Mouse (Mus musculus): ENCODE data around the gene Tmcc1. TPM values are rescaled to one million over a fixed set of nuclear protein-coding genes. Genes with fewer than 3 reads are reported as not detected.
"Not testable (repeated sequence)": the region's sequence is repeated elsewhere in the genome, so short reads cannot be mapped to it uniquely, and the experiment has no call there.

Gene Tmcc1
- 30.2 and 33.2 TPM in 2 replicates for polyA plus RNA-seq (2016; fragmentation: Nextera tagmentation; extraction: Ambion mirVana)

DNA sequence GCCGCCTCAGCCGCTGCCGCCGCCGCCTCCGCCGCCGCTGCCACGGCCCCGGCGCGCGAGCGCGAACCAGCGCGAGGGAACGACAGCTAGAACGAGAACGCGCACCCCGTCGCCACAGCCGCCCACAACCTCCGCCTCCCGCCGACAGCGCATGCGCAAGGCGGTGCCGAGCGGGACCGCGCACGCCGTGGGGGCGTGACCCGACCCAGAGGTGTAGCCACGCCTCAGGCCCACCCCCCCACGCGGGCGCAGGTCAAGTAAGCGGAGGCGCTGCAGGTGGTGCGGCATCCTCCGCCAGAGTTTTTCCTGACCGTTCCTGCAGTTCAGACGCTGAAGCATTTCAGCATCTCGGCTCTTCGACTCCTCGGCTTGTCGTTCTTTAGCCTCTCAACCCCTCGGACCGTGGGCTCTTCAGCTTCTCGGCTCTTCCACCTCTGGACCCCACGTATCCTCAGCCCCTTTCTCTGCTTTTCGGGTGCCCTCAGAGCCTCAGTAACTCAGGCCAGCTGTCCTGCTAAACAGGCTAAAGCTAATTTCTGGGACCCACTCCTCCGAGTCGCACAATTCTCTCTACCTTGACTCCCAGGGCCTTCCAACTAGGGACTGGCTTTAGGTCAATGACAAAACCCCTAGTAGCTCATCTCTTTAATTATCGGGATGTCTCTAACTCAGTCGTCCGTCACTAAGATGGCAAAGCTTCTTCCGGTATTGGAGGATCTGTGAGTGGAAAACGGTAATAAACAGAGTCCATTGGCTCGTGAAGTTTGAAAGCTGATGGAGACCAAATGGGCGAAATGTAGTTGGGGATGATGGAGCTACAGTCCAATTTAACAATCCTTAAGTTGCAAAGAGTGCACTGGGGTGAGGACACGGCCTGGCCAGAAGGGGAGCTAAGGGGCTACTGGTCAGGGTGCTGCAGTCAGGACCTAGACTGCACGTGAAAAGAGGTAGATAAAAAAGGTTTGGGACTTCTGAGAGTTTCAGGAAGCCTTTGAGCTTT lies at the start of gene Tmcc1:
Gene Tmcc1, minus strand, starts transcription at position 93 of the 1,000 bp plus-strand sequence.
- H3K4me3 ChIP-seq (replicated peaks): peak within 1 kb of the TSS; percentile 90
- H3K36me3 ChIP-seq (replicated peaks): no peaks in the 10 kb centered on the region
- peaks cover 28% of the 10 kb centered on the region for H3K4me1 ChIP-seq
- no peaks in the 10 kb centered on the region for H3K9me3 ChIP-seq
- H3K4me2 ChIP-seq: peak within 1 kb of the TSS; percentile 73
- WGBS: under 1% methylated on average over 54 of the region's 68 CpGs
- peaks cover 8% of the 10 kb centered on the region; the same call in 1 of the 2 replicates for H3K27me3 ChIP-seq
- peak within 1 kb of the TSS; percentile 91 for H3K9ac ChIP-seq
- ATAC-seq (ENCODE audit: low FRiP score): peak; percentile 93
- peak within 1 kb of the TSS; percentile 87 for H3K27ac ChIP-seq

GRCm38 (mm10) chr6:116240371-116240770 lies 47.1 kb upstream of the Tmcc1 start:
- Histone ChIP-seq H3K27me3 (no peaks in the 10 kb centered on the region), H3K9ac (no peak overlapping the region), H3K27ac (no peak overlapping the region), H3K36me3 (replicated peaks) (peaks cover 69% of the 10 kb centered on the region), H3K9me3 (no peaks in the 10 kb centered on the region), H3K4me3 (replicated peaks) (no peak overlapping the region), H3K4me1 (no peaks in the 10 kb centered on the region), H3K4me2 (no peak overlapping the region)
- ATAC-seq (ENCODE audit: low FRiP score): no peak
- 87% methylated on average over 2 of the region's 2 CpGs for WGBS

- ATAC-seq (ENCODE audit: low FRiP score): no peak
Measured at GRCm38 (mm10) chr6:116238083-116238482, 44.8 kb upstream of the Tmcc1 start.

GRCm38 (mm10) chr6:116235336-116235735 lies 42.0 kb upstream of the Tmcc1 start:
- no peaks in the 10 kb centered on the region for H3K9me3 ChIP-seq
- no peaks in the 10 kb centered on the region for H3K4me1 ChIP-seq
- H3K36me3 ChIP-seq (replicated peaks): peaks cover 67% of the 10 kb centered on the region
- no peak overlapping the region for H3K4me3 ChIP-seq (replicated peaks)
- WGBS: 94% methylated on average over 5 of the region's 5 CpGs
- H3K27ac ChIP-seq: no peak overlapping the region
- H3K27me3 ChIP-seq: no peaks in the 10 kb centered on the region
- no peak overlapping the region for H3K9ac ChIP-seq
- H3K4me2 ChIP-seq: no peak overlapping the region
- ATAC-seq (ENCODE audit: low FRiP score): no peak

More at GRCm38 (mm10) chr6:116238083-116238482, 44.8 kb upstream of the Tmcc1 start:
- no peak overlapping the region for H3K4me3 ChIP-seq (replicated peaks)
- H3K4me2 ChIP-seq: no peak overlapping the region
- H3K27ac ChIP-seq: no peak overlapping the region
- H3K27me3 ChIP-seq: no peaks in the 10 kb centered on the region
- no peaks in the 10 kb centered on the region for H3K9me3 ChIP-seq
- H3K4me1 ChIP-seq: no peaks in the 10 kb centered on the region
- H3K36me3 ChIP-seq (replicated peaks): peaks cover 60% of the 10 kb centered on the region
- no peak overlapping the region for H3K9ac ChIP-seq
- 88% methylated on average over 5 of the region's 5 CpGs for WGBS

DNA sequence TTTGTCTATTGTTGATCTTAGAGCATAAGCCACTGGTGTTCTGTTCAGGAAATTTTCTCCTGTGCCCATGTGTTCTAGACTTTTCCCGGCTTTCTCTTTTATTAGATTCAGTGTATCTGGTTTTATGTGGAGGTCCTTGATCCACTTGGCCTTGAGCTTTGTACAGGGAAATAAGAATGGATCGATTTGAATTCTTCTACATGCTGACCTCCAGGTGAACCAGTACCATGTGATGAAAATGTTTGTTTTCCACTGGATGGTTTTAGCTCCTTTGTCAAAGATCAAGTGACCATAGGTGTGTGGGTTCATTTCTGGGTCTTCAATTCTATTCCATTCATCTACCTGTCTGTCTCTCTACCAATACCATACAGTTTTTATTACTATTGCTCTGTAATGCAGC lies 41.5 kb upstream of the Tmcc1 start:
- not testable (repeated sequence) for H3K9me3 ChIP-seq; H3K4me3 ChIP-seq (replicated peaks); H3K9ac ChIP-seq; H3K27ac ChIP-seq; H3K4me1 ChIP-seq; H3K27me3 ChIP-seq; H3K4me2 ChIP-seq; ATAC-seq (ENCODE audit: low FRiP score)
- H3K36me3 ChIP-seq (replicated peaks): peaks cover 65% of the 10 kb centered on the region
- WGBS: 87% methylated on average over 2 of the region's 2 CpGs

DNA sequence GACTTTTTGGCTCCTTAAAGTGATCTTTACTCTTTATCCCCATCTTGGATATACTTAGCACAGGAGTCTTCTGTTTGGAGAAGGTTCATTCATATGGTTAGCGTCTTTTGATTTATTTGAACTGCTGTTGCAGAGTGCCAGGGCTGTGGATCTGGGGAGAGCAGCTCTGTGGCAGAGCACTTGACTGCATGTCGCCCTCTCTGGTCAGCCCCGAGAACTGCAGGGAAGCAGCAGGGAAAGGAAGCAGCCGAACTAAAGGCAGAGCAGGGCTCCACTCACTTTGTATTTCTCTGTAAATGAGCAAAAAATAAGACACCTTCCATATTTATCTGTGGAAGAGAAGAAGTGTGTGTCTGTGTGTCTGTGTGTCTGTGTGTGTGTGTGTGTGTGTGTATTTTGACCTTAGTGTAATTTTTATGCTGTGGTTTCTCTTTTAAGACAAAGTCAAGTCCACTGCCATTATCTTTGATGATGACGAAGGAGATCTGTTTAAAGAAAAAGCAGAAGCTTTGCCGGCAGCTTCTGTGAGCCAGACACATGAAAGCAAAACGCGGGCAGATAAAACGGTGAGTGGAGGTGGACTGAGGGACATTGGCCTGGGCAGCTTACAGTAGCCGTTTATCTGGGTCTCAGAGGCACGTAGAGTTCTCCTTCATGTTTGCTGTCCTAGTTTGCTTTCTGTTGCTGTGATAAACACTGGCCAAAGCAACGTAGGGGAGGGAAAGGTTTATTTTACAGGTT lies 35.7 kb upstream of the Tmcc1 start:
- ATAC-seq (ENCODE audit: low FRiP score): no peak
- Histone ChIP-seq H3K36me3 (replicated peaks) (peaks cover 58% of the 10 kb centered on the region), H3K4me3 (replicated peaks) (no peak overlapping the region), H3K27me3 (no peaks in the 10 kb centered on the region), H3K4me2 (no peak overlapping the region), H3K27ac (no peak overlapping the region), H3K9me3 (no peaks in the 10 kb centered on the region), H3K4me1 (no peaks in the 10 kb centered on the region), H3K9ac (no peak overlapping the region)
- WGBS: 67% methylated on average over 12 of the region's 12 CpGs

DNA sequence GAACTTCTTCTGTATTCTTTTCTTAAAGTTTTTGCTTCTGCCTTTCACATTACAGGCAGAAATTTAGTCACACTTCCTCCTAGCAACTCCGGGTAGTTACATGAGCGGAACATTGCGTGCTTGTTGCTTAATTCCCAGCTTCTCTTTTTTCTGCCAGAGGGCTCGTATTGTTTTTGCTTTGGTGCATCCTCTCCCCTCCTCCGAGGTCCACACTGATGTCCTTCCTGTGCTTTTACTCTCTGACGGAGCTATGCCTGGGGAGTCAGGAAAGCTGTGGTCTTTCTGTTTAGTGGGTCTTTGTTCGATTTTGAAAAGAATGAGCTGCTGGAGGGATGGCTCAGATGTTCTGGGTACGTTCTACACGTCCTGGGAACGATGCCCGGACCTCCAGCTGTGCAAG lies 34.5 kb upstream of the Tmcc1 start:
- WGBS: 74% methylated on average over 11 of the region's 11 CpGs
- Histone ChIP-seq H3K36me3 (replicated peaks) (peaks cover 54% of the 10 kb centered on the region), H3K4me2 (no peak overlapping the region), H3K4me3 (replicated peaks) (no peak overlapping the region), H3K9ac (no peak overlapping the region), H3K9me3 (no peaks in the 10 kb centered on the region), H3K27me3 (no peaks in the 10 kb centered on the region), H3K27ac (no peak overlapping the region), H3K4me1 (no peaks in the 10 kb centered on the region)
- no peak for ATAC-seq (ENCODE audit: low FRiP score)

GRCm38 (mm10) chr6:116207729-116208534 lies 14.6 kb upstream of the Tmcc1 start, which contains the start of gene Washc2:
Gene Washc2 (plus strand): TSS chr6:116208038.
- Histone ChIP-seq H3K4me1 (peaks cover 15% of the 10 kb centered on the region), H3K4me2 (peak within 1 kb of the TSS; percentile 85), H3K4me3 (replicated peaks) (peak within 1 kb of the TSS; percentile 80), H3K9me3 (no peaks in the 10 kb centered on the region), H3K27me3 (no peaks in the 10 kb centered on the region), H3K36me3 (replicated peaks) (peaks cover 12% of the 10 kb centered on the region), H3K9ac (peak within 1 kb of the TSS; percentile 72), H3K27ac (peak within 1 kb of the TSS; percentile 67)
- under 1% methylated on average over 51 of the region's 51 CpGs for WGBS
- peak; percentile 99 for ATAC-seq (ENCODE audit: low FRiP score)

DNA sequence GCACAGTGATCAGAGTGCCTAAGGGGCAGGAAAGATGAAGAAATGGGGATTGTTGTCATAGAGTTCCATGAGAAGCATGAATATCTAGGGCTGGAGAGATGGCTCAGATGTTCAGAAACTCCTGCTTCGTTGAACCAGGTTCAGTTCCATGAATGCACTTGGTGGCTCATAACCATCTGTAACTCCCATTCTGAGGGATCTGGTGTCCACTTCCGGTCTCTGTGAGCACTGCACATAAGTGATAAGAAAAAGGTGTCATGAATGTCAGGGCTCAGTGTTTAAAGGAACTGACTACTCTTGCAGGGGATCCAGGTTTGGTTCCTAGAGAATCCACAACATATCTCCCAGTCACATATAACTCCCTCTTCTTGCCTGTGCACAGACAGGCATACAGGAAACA lies 6.4 kb upstream of the Tmcc1 start:
- H3K36me3 ChIP-seq (replicated peaks): no peaks in the 10 kb centered on the region
- ATAC-seq (ENCODE audit: low FRiP score): no peak
- WGBS: 69% methylated on average over 2 of the region's 2 CpGs

DNA sequence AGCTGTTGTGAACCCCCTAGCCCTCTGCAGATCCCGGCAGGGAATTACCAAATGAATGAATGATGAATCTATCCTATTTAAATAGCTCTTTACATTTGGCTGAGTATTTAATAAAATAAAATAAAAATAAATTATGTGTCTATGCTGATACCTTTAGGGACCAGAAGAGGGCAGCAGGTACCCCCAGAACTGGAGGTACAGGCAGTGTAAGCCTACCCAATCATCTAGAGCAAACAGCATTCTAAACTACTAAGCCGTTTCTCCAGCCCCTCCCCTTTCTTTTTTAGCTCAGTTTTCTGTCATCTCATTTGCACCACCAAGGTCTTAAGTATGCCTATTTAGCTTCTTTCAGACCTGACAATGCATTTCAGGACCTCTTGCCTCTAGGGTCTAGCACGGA lies 4.9 kb upstream of the Tmcc1 start:
- 34% methylated on average over 3 of the region's 3 CpGs for WGBS
- Histone ChIP-seq H3K9ac (no peak overlapping the region), H3K4me3 (replicated peaks) (no peak overlapping the region), H3K4me2 (no peak overlapping the region), H3K4me1 (peaks cover 7% of the 10 kb centered on the region), H3K9me3 (no peaks in the 10 kb centered on the region), H3K27ac (no peak overlapping the region), H3K27me3 (peaks cover 13% of the 10 kb centered on the region; the same call in 1 of the 2 replicates), H3K36me3 (replicated peaks) (no peaks in the 10 kb centered on the region)
- ATAC-seq (ENCODE audit: low FRiP score): no peak

More for the DNA sequence above, 6.4 kb upstream of the Tmcc1 start:
- Histone ChIP-seq H3K27ac (no peak overlapping the region), H3K27me3 (peaks cover 9% of the 10 kb centered on the region; the same call in 1 of the 2 replicates), H3K9me3 (no peaks in the 10 kb centered on the region), H3K4me1 (no peaks in the 10 kb centered on the region), H3K4me3 (replicated peaks) (no peak overlapping the region), H3K9ac (no peak overlapping the region), H3K4me2 (no peak overlapping the region)

GRCm38 (mm10) chr6:116195811-116196210 lies 2.5 kb upstream of the Tmcc1 start:
- Histone ChIP-seq H3K9ac (no peak overlapping the region), H3K9me3 (no peaks in the 10 kb centered on the region), H3K4me1 (peaks cover 25% of the 10 kb centered on the region), H3K27ac (no peak overlapping the region), H3K27me3 (peaks cover 8% of the 10 kb centered on the region; the same call in 1 of the 2 replicates), H3K36me3 (replicated peaks) (no peaks in the 10 kb centered on the region), H3K4me3 (replicated peaks) (no peak overlapping the region), H3K4me2 (no peak overlapping the region)
- 72% methylated on average over 8 of the region's 8 CpGs for WGBS
- no peak for ATAC-seq (ENCODE audit: low FRiP score)
